Mouse (Mus musculus): ENCODE results near the gene Gm21915.

GRCm38 (mm10) chr9:40704364-40705276 lies 34.2 kb downstream of the Gm21915 start:
- TF ChIP-seq CTCF (conservative IDR thresholded peaks at IDR 0.05; ENCODE audit: insufficient read depth, insufficient read length, low read depth, low read length) (no peak), POLR2A (IDR thresholded peaks at IDR 0.05; ENCODE audit: low read depth, low read length) (no peak)

Data from kidney, adult 2 months (tissue).